Mouse (Mus musculus): ENCODE measurements around the gene Ino80e. TPM values are rescaled to one million over a fixed set of nuclear protein-coding genes. Genes with fewer than 3 reads are reported as not detected.
"Not testable (repeated sequence)": the region's sequence is repeated elsewhere in the genome, so short reads cannot be mapped to it uniquely, and the experiment has no call there.

Gene Ino80e
- polyA plus RNA-seq (2017; shearing (Covaris generic)): 10 to 100 TPM; 63.0 to 88.4 (median 68.7) TPM

DNA sequence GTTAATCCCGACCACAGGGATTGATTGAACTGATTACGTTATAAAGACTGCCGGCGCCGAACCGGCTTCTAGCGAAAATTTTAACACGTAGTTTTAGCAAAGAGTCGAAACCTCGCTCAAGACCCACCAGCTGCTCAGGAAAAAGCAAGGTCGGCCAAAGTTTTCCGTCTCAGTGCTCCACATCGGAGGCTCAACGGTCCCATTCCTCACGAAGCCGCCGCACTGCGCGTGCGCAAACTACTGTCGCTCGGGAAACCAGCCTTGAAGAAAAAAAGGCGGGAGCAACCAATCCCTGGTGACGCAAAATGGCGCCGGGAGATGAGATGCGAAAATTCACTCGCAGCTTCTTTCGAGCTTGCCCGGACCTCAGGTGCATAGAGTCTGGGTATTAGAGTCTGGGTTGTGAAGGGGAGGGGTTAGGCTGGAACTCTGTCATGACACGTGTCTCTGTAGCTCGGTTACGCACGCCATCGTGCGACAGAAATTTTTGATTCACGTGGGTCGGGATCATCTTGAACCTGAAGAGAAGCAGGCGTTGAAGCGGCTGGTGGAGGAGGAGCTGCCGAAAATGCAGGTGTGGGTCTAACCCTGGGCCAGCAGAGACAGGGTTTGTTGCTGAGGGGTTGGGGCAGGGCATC, at the start of gene Ino80e:
TSS of gene Ino80e (minus strand) at position 231 of the 638 bp plus-strand sequence.
- peak; percentile 61 for ATAC-seq

DNA sequence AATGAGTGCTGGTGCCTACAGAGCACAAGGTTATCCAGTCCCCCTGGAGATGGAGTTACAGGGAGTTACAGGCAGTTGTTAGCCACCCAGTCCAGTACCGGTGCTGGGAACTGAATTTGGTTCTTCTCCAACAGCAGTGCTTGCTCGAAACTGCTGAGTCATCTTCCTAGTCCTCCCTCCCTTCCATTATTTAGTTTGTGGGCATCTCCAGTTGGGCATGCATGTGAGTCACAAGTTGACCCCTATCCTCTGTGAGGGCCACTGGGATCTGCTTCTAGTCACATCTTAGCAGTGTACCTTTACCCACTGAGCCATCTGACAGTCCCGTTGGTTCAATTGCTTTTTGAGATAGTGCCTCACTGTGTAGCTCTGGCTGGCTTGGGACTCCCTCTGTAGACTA, 43.4 kb upstream of the Ino80e start:
- no peak for ATAC-seq

DNA sequence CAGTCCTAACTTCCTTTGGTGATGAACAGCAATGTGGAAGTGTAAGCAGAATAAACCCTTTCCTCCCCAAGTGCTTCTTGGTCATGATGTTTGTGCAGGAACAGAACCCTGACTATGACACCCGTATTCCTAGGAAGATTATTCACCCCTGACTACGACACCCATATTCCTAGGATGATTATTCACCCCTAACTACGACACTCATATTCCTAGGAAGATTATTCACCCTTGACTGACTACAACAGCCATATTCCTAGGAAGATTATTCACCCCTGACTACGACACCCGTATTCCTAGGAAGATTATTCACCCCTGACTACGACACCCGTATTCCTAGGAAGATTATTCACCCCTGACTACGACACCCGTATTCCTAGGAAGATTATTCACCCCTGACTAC, 37.6 kb upstream of the Ino80e start:
- not testable (repeated sequence) for ATAC-seq

DNA sequence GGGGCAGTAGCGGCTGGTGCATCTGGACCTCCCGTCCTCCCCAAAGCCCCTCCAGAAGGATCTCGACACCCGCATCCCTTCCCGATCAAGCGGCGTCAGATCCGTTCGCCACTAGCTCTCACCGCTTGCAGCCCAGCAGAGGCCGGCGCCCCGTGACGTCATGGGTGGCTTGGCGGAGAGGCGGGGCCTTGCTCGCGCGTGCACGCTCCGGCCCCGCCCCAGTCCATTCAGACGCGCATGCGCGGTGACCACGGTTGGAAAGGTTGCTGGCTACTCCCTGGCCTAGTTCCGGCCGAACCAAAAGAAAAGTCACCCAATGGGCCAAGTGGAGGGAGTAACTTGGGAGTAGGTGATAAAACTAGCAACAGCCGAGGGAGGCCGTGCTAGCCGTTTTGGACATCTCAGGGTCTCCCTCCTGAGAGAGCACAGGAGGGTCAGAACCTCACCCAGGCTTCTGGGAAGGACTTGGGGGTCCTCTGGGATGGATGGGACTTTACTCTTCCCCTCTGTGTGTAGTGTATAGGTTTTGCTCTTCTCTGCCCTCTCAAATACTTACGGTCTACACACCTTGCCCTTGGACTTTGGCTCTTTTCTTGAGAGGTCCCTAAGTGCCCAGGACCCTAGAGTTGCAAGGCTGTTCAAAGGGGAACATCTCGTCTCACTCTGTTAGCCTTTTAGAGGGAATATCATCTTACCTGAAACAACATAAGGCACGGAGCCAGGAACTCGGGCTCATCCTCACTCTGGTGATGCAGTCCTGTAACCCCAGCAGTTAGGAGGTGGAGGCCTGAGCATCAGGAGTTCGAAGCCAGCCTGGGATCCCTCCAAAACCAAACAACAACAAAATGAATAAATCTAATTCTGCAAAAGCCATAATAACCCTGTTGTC, 36.2 kb upstream of the Ino80e start:
- ATAC-seq: peak; percentile 78

DNA sequence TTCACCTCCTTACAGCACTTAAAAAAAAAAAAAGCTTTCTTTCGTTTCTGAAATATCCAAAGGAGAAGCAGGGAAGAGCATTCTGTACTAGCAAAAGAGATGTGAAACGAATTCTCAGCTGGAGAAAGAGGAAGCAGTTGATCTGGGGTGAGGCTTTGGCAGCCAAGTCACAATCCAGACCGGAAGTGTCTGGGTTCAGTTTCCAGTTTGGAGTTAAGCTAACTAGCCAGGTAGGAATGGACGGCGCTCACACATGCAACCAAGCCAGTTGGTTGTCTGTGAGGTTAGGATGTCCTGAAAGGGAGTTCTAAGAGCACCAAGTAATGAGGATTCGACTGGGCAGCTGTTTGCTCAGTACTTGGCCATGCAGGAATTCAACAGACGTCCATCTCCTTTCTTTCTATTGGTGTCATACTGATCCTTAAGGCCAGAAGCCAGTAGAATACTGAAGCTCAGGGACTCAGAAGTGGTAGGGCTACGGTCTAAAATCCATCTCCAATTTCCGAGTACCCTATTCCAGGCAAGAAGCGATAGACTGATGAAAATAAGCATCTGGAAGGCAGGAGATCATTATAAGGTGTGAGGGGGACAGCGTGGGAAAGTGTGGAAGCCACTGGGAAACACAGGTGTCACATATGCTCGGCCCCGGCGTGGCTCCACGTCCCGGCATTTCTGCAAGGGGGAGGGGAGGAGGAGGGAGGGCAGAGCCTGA, 35.4 kb upstream of the Ino80e start:
- peak; percentile 49 for ATAC-seq

DNA sequence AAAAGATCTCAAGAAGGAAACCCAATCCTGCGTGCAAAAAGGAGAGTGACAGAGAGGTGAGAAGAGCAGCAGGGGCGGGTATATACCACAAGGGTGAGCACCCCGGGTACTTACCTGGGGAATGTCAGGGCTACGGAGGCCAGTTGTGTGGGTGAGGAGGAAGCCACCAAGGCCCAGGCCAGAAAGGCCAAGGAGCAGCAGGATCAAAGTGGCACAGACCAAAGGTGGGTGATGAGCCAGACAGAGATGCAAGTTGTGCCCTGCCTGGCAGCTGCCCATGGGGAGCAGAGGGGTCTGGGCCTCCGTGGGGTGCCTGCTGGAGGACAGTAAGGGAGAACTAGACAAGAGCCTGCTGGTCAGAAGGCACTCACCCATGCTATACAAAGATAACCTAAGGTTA, 34.7 kb upstream of the Ino80e start:
- no peak for ATAC-seq

DNA sequence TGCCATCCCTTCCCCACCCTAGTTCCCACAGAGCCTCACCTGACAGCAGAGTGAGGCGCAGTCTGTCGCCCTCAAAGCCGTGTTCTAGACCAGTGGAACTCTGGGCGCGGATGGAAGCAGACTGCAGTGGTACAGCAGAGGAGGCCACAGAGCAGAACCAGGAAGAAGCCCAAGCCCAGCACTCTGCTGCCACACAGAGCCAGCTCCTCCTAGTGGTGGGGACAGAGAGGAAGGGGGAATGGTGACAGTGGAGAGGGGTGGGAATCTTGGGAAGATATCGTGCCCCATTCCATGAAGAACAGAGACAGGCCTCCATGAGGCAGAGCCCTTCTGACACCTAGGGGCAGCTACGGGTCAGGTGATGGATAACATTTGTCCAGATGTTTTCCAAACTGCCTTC, 26.7 kb upstream of the Ino80e start:
- no peak for ATAC-seq

DNA sequence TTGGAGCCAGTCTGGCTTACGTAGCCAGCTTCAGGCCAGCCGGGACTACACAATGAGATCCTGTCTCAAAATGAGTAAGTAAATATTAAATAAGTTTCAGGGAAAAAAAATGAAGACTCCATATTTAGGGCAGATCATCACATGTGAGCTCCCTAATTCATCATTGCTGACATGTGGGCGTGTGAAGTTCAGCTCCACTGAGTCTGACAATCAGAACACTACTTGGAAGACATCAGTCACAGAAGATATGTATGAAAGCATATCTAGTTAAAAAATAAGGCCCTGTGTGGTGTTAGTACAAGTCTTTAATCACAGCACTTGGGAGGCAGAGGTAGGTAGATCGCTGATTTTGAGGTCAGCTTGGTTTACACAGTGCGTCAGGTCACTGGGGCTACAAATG, 25.1 kb upstream of the Ino80e start:
- no peak for ATAC-seq

DNA sequence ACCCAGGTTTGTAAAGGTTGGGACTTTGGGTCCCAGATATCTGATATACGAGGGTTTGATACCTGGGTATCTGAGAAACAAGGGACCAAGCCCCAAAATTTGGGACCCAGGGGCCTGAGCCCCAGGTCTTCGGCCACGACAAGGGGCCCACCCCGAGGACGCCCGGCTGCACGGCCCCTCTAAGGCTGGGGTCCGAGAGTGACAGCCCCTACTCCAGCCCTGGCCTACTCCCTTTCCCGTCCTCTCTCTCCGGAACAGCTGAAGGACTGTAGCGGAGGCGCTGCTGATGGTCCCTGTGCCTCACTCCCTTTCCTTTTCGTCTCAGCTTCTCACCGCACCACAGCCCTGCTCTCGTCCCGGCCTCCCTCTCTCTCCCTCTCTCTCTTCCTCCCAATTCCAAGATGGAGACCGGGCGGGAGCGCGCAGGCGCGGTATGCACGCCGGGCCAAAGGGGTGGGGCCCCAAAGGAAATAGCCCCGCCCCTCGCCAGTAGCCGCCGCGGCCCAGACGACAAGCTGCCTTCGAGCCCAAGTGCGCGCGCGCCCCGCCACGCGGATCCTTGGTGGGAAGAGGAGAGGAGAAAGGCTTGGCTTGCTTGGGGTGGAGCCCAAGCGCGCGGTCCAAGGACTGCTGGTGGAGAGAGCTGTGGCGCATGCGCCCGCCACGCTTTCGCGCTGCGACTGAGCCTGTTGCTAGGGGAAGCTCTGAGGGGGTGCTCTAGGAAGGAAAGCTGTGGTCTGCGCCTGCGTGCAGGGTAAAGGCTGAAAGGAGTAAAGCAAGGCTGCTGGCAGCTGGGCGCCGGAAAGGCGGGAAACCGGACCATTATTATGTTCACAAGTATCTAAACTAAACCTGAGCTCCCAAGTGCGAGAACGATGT, 22.3 kb upstream of the Ino80e start, which contains the start of gene Taok2:
TSS of gene Taok2 (minus strand) at position 418 of the 879 bp plus-strand sequence.
- ATAC-seq: peak; percentile 93

DNA sequence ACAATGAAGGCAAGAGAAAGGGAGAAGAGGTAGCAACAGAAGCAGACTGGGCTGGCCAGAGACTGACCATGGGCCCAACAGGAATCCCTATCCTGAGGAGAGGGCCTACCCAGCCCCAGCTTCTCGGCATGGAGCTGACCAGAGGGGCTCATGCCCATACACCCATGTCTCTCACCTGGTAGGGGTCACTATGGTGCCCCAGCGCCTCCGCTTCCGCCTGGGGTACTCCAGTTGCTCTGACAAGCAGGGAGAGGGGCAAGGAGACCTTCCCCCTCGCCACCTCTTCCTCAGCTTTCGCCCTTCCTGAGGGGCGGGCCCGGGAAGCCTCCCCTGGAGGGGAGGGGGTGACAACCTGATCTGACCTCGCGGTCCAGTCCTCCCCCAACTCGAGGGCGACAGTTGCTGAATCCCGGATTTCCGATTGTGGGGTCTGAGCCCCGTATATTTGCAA, 21.6 kb upstream of the Ino80e start:
- ATAC-seq: no peak

DNA sequence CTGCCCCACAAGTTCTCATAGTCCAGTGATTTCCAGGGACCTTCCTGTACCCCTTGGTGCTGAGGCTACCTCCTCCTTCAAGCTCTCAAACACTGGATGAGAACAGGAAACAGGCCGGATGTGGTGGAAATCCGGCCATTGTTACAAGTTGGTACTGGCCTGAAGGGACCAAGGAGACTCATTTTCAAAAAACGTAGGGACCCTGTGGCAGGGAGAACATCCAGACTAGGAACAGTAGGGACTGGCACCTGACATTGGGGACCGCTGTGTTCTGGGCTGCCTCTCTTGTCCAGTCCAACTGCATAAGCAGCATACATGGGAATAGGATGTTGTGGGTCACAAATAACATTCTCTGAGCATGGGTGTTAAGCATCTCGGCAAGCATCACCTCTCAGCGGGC, 18.9 kb upstream of the Ino80e start:
- no peak for ATAC-seq

DNA sequence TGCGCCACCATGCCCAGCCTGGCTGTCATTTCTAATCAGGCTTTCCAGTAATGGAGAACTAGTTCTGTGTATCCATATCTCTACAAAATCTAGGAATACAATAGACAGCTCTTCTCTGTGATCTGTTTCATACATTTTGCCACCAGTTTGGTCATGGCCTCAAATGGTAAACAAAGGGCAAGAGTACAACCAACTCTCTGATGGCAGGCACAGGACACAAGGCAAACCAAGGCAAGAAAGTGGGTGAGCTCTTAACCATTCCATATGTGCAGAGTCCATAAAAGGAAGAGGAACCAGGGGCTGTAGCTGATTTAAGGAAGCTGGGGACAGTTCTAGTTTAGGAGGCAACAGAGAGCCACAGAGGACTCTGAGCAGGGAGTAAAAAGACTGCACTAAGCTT, 15.1 kb upstream of the Ino80e start:
- no peak for ATAC-seq

DNA sequence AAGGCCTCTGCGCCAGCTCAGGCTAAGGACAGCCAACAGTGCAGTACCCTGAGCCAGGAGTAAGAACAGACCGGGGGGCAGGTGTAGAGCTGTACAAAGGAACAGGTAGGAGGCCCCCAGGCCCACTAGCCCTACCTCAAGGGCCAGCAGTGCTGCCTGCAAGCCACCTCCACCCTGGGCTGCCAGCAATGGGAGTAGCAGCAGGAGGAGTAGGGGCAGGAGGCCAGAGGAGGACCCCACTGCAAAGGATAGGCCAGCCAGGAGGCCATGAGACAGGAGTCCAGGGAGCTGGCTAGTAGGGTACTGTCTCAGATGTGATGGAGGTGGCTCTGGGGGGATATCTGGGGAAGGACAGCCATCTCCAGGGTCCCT, 8.3 kb upstream of the Ino80e start:
- ATAC-seq: no peak

DNA sequence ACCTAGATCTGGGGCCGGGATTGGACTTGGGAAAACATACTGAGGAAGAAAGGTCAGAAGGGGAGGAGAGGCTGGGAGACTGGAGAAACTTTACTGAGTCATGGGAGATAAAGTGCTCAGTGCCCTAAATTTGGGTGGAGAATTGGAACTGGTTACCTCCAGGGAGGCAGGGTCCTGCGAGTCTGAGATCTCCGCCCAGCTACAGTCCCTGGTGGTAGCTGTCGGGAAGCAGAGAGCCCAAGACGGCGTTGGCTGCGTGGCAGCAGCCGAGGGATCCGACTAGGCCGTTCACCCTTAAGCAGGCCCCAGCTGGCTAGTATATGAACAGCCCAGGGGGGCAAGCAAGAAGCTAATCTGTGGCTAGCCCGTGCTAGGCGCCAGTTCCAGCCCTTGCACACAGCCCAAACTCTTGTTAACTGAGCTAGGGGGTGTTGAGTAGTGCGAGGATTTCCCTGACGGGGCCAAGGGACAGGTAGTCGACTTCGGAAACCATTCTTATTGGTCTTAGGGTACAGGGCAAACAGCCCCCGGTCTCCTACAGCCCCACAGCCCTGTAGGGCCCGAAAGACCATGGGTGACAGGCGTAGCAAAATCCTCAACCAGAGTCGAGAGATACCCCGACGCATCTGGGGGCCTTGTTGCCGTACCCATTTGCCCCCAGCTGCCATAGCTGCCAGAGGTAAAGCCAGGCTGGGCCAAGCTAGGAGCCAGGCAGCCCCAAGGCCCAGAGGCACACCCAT, 7.8 kb upstream of the Ino80e start:
- no peak for ATAC-seq

DNA sequence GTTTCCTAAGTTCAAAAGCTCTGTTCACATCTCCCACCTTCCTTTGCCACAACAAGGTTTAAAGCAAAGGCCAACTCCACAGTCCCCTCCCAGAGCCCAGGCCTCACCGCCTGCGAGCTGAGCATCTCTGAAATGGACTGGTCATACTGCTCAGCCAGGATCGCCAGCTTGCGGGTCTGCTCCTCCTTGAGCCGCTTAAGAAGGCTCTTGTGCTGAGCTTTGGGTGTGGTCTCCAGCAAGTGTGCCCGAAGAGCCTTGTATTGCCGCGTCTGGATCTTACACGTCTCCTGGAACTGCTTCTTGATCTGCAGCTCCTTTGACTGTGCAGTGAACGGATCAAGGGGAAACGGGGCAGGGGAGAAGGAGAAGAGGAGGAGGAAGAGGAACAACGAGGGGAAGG, 5.8 kb upstream of the Ino80e start:
- ATAC-seq: no peak

DNA sequence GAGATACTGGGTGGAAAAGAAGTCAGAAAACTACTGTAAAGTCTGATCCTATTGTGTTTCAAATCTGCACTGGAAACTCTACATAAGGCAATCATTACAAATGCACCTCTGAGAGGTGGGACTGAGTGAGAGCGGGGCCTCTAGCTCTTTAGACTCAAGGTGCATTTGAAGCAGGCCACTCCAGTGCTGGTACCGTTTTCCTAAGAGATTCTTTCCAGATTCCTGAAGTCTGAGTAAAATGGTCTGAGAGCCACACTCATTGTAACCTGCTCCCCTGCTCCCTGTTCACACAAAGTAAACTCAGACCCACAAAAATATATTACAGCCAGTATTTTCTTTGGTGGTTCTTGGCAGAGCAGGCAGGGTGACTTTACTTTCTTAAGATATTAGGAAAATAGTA, 5.4 kb upstream of the Ino80e start:
- no peak for ATAC-seq

DNA sequence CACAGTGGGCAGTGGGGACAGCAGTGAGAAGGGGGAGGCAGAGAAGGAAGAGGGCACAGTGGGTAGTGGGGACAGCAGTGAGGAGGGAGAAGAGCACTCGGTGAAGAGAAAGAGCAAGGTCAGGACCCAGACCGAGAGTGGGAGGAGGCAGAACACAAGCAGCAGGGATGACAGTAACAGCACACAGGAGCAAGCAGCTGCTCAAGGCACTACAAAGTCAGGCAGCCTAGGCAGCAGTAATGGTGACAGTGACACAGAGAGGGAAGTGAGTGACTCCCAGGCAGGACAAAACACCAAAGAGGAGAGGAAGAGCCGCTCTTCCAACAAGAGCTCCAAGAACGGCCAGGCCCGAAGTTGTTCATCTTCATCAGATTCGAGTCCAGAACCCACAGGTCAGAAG, 1.6 kb upstream of the Ino80e start:
- no peak for ATAC-seq

DNA sequence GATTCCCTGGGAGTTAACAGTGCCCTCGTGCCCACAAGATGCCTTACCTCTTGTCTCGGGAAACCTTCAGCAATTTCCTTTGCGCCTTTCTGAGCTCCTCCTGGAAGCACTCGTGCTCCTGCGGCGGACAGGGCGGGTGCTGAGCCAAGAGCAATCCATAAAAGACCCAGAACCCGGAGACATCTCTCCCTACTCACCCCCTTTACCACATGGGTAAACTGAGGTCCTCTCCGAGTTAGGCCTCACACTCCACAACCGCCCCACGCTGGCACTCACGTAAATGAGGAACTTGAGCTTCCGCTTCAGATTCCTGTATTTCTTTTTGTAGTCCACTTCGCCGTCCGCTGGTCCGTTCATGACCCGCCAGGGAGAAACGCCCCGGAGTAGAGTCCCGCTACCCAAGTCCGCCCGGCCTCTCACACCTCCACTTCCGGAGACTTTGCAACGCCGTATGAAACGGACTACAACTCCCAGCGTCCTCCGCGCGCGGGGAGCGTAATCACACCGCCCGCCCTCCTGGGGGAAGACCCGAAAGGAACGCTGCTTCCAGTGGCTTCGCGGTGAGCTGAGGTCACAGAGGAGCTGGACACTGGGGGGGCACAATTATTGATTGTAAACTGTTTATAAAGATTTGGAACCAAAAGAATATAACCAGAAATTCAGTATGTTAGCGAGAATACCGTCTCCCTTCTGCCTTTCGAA, 597 bp downstream of the Ino80e start, which contains the start of gene Hirip3:
TSS of gene Hirip3 (plus strand) at position 544 of the 702 bp plus-strand sequence.
- ATAC-seq: peak; percentile 90

DNA sequence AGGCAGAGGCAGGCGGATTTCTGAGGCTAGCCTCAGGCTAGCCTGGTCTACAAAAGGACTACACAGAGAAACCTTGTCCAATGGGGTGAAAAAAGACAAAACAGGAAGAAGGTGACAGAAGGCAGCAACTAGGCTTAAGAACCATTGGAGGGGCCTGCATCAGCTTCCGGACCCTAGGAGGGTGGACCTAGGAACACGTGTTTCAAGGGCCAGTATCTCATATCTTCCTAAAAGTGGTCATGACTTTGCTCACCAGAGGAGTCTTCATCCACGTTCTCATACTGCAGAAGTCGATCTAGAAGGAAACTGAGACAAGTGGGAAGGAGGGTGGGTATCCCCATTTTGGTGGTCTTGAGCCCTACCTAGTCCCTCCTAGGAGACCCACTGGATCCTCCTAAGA, 1.2 kb downstream of the Ino80e start:
- ATAC-seq: no peak

DNA sequence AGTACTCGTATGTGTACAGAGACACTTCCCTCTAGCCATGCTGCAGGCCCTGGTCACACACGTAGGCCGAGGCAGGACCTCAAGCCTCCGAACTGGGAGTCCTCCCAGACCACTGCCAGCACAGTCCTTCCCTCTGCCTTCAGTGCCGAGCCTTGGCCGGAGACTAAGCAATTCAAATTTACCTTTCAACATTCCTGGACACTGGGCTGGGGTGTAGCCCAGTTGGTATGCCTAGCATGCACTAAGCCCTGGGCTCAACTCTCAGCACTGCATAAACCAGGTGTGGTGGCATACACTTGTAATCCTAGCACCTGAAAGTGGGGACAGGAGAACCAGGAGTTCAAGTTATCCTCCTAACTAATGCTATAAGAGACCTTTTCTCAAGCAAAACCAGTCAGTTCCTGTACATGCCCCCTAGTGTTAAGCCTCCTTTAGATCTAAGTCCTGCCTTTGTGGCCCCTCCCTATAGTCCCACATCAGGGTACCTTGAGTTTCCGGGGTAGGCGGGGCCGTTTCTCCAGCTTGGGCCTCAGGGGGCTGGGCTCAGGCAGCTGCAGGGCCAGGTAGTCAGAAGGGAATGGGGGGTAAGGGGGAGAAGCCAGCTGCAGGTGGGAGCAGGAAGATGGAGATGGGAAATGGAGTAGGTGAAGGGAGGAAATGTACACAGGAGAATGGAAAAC, 5.3 kb downstream of the Ino80e start:
- no peak for ATAC-seq
